Mouse (Mus musculus) hindbrain, embryonic 11.5 days (tissue): ENCODE results near the gene Olfr272. TPM values are rescaled to one million over a fixed set of nuclear protein-coding genes. Genes with fewer than 3 reads are reported as not detected.

ENCODE experiments used
- ATAC-seq: fragments of 200-750 bp; cut with Nextera tagmentation; 2 replicates; pipeline ENCODE4 v1.8.0; 2017; ENCODE audit warnings: mild to moderate bottlenecking, moderate TSS enrichment, moderate library complexity; ENCODE audit not compliant: low FRiP score
- DNase-seq: peaks from one replicate; pipeline ENCODE4 v3.0.0-alpha.2; 2015; ENCODE audit warnings: low spot score
- H3K27ac ChIP-seq: fragments of 300-500 bp; sonication (generic); 2 replicates; pipeline ENCODE4 v1.5.1; 2014; ENCODE audit warnings: mild to moderate bottlenecking, low read depth, low read length
- H3K27me3 ChIP-seq: fragments of 300-500 bp; sonication (generic); 2 replicates; pipeline ENCODE4 v1.6.1; 2014; ENCODE audit warnings: mild to moderate bottlenecking, low read length, moderate library complexity, mixed read lengths; ENCODE audit not compliant: control insufficient read depth, insufficient read depth
- H3K36me3 ChIP-seq: fragments of 300-500 bp; sonication (generic); 2 replicates; pipeline ENCODE4 v1.6.1; 2014; ENCODE audit warnings: mild to moderate bottlenecking, low read length, moderate library complexity, mixed read lengths; ENCODE audit not compliant: control insufficient read depth, insufficient read depth
- H3K4me1 ChIP-seq: fragments of 300-500 bp; sonication (generic); replicated peaks from 2 replicates; pipeline ENCODE4 v1.6.1; 2014; ENCODE audit warnings: low read length, mixed read lengths; ENCODE audit not compliant: control insufficient read depth, insufficient read depth
- H3K4me2 ChIP-seq: fragments of 300-500 bp; sonication (generic); replicated peaks from 2 replicates; pipeline ENCODE4 v1.6.1; 2014; ENCODE audit warnings: mild to moderate bottlenecking, low read depth, low read length
- H3K4me3 ChIP-seq: fragments of 300-500 bp; sonication (generic); 2 replicates; pipeline ENCODE4 v1.5.1; 2014; ENCODE audit warnings: low read depth, low read length
- H3K9ac ChIP-seq: fragments of 300-500 bp; sonication (generic); 2 replicates; pipeline ENCODE4 v1.6.1; 2014; ENCODE audit warnings: low read depth, low read length
- H3K9me3 ChIP-seq: fragments of 300-500 bp; sonication (generic); 2 replicates; pipeline ENCODE4 v1.6.1; 2016; ENCODE audit warnings: low read length; ENCODE audit not compliant: control insufficient read depth
- WGBS: fragments of 180-500 bp; shearing (Covaris S2); extraction: QIAGEN DNeasy Blood & Tissue Kit; methylation state at CpG from one replicate; pipeline ENCODE4 v1.1.7; 2014; 5-methylcytosine and 5-hydroxymethylcytosine counted together
- polyA plus RNA-seq: library from polyadenylated mRNA; unstranded; fragments of >200 nt; fragmentation: Nextera tagmentation; extraction: Ambion mirVana; gene quantifications from 2 replicates; pipeline ENCODE4 v1.2.1, GENCODE M21; 2014

The Olfr272 gene
- polyA plus RNA-seq, 1 experiment from 2014 or later: not detected

GRCm38 (mm10) chr4:52909542-52909941, 9.4 kb downstream of the Olfr272 start:
- Histone ChIP-seq H3K27me3 (no peaks in the 10 kb centered on the region), H3K9me3 (no peaks in the 10 kb centered on the region), H3K27ac (no peak overlapping the region), H3K4me2 (no peak overlapping the region), H3K4me1 (no peaks in the 10 kb centered on the region), H3K36me3 (no peaks in the 10 kb centered on the region), H3K4me3 (no peak overlapping the region), H3K9ac (no peak overlapping the region)
- 78% methylated on average over 3 of the region's 3 CpGs for WGBS
- no peak for ATAC-seq
- no peak for DNase-seq

DNA sequence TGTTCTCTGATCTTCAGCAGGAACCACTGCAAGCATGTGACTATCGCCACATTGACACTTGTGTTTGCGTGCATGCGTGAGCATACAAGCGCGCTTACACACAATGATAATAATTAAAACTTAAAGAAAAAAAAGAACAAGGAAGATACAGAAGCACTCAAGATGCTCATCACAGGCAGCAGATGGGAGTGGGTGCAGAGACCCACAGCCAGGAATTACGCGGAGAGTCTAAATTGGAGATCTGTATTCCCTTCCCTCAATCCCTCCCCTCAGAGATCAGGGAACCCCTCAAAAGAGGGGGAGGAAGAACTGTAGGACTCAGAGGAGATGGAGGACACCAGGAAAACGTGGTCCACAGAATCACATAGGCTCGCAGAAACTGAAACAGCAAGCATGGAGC, 54.8 kb downstream of the Olfr272 start:
- no peaks in the 10 kb centered on the region for H3K4me1 ChIP-seq
- no peak overlapping the region for H3K4me2 ChIP-seq
- no peaks in the 10 kb centered on the region for H3K27me3 ChIP-seq
- ATAC-seq: no peak
- no peak for DNase-seq
- no peaks in the 10 kb centered on the region for H3K36me3 ChIP-seq
- H3K27ac ChIP-seq: no peak overlapping the region
- H3K9me3 ChIP-seq: no peaks in the 10 kb centered on the region
- 91% methylated on average over 9 of the region's 9 CpGs for WGBS
- no peak overlapping the region for H3K4me3 ChIP-seq
- no peak overlapping the region for H3K9ac ChIP-seq

Other genes starting within 250 kb of the Olfr272 start
- gene Olfr275, start 104.6 kb downstream of the Olfr272 start, polyA plus RNA-seq: not detected in 2 replicates
- gene Olfr273, start 59.9 kb downstream of the Olfr272 start, polyA plus RNA-seq: not detected in 2 replicates
- not detected in 2 replicates for gene Olfr270, start 45.4 kb upstream of the Olfr272 start, polyA plus RNA-seq
- not detected in 2 replicates for gene Nipsnap3a, start 70.1 kb upstream of the Olfr272 start, polyA plus RNA-seq
- 129 and 132 TPM in 2 replicates for gene Nipsnap3b, start 92.7 kb upstream of the Olfr272 start, polyA plus RNA-seq
- 6.1 and 7.5 TPM in 2 replicates for gene Abca1, start 240.7 kb upstream of the Olfr272 start, polyA plus RNA-seq